Mouse (Mus musculus) activated CD4-positive, CD25-positive, alpha-beta regulatory T cell, adult 4 months (primary cell): Measurements from ENCODE around the gene Olfr1393. TPM values are rescaled to one million over a fixed set of nuclear protein-coding genes. Genes with fewer than 3 reads are reported as not detected.
"Not testable (repeated sequence)": the region's sequence is repeated elsewhere in the genome, so short reads cannot be mapped to it uniquely, and the experiment has no call there.

Source experiments
- ATAC-seq: one replicate; pipeline ENCODE4 v1.8.0; 2017
- polyA plus RNA-seq, 2 experiments: library from polyadenylated mRNA; unstranded; fragments of 100-300 nt; shearing (Covaris generic); gene quantifications; one replicate each; pipeline ENCODE4 v1.2.1; 2017

Gene Olfr1393
- polyA plus RNA-seq, 2 experiments from 2014 or later, result not detected

GRCm38 (mm10) chr11:49251380-49251761, 26.7 kb upstream of the Olfr1393 start:
- no peak for ATAC-seq

DNA sequence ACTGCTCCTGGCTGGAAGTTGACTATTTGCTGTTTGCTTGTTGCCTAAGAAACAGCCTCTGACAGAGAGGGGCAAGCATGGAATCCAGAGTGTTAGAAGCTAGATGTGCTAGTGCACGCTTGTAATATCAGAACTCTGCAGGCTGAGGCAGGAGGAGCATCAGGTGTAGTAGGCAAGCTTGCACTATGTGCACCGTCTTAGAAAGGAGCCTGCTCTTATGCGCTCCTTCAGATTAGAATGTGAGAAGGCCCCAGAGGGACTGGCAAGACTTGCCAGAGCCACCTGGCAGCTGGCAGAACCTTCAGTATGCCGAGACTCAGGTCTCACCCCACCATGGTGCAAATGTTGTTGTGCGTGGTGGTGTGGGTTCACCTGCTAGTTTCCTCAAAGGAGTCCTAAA, 26.1 kb upstream of the Olfr1393 start:
- ATAC-seq, result no peak

DNA sequence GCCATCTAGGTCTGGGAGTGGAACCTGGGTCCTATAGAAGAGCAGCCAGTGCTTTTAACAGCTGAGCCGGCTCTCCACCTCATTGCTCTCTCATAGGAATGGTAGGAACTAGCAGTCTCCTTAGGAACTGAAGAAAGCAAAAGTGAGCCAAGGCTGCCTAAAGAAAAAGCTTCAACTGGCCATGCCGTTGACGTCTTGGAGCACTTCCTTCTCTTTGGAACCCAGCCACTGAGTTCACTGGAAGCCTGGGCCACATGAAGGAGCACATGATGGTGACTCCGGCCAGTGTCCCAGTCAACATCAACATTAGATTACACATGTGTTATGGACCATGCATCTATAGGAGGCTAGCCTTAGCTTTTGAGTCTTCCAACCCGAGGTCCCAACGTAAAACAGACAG, 25.1 kb upstream of the Olfr1393 start:
- ATAC-seq, result no peak

DNA sequence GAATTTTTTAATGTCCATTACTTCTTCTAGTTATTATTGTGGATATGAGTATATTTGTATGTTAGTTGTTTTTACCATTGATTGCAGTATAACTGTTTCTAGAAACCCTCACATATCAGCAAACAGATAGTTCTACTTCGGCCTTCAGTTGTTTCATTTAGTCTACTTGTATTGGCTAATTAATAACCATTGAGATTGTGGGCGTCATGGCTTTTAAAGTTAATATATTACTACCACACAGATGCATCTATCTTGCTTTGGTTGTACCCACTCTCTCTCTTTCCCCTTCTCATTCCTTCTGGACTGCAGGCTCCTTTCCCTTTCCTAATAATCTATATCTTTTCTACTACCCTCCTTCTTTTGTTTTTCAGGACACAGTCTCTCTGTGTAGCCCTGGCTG, 18.8 kb upstream of the Olfr1393 start:
- no peak for ATAC-seq

DNA sequence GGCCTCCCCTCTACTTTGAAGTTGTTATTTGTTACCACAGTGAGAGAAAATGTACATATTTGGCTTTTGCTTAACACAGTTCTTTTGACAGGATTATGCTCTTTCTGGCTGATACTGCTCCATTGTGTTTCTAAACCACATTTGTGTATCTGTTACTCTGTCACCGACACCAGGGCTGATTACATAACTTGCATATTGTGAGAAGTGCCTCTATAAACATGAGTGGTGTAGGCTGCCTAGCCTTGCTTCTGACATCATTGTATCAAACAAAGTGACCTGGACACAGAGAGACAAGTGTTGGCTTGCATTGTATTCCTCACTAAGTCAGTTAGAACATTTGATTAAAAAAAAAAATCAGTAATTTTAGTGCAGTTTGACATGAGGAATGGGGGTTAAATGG, 18.3 kb upstream of the Olfr1393 start:
- no peak for ATAC-seq

GRCm38 (mm10) chr11:49260598-49261312, 17.3 kb upstream of the Olfr1393 start:
- ATAC-seq, result no peak

DNA sequence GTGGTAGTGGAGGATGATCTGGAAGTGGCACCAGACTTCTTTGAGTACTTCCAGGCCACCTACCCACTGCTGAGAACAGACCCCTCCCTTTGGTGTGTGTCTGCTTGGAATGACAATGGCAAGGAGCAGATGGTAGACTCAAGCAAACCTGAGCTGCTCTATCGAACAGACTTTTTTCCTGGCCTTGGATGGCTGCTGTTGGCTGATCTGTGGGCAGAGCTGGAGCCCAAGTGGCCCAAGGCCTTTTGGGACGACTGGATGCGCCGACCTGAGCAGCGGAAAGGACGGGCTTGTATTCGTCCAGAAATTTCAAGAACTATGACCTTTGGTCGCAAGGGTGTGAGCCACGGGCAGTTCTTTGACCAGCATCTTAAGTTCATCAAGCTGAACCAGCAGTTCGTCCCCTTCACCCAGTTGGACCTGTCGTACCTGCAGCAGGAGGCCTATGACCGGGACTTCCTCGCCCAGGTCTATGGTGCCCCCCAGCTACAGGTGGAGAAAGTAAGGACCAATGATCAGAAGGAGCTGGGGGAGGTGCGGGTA, 16.7 kb upstream of the Olfr1393 start:
- no peak for ATAC-seq

- no peak for ATAC-seq
Observed at GRCm38 (mm10) chr11:49262286-49262685, 15.8 kb upstream of the Olfr1393 start.

DNA sequence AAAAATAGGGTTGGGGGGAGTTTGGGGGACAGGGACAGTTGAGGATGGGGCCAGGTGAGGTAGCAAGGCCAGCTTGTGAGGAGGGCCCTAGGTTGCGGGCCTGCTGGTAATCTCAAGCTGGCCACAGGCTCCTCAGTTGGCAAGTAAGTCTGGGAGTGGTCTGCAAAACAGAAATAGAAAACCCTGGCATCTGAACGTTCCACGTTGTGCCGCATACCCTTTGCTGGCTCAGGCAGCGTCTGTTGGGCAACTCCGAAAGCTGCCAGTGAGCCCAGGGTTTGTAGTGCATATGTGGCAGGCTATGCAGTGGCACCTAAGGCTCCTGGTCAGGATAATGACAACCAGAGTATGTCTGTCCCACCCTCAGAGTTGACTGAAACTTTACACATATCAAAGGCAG, 15.0 kb upstream of the Olfr1393 start:
- no peak for ATAC-seq

DNA sequence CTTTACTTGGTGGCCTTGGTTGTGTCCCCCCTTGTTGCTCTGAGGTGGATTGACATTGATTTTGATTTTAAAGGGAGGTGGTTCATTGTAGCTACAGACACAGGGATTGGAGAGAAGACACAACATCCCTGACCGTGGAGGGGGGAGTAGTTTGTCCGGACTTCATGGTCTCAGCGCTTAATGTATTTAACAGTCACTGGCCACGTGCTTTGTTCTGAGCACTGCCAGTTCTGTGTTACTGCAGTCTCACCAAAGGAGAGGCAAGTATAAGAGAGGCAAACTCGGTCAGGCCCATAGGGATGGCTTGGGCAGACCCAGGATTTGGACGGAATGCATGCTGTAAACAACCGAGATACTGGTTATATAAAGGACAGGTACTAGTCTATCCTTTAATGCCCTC, 14.0 kb upstream of the Olfr1393 start:
- no peak for ATAC-seq

GRCm38 (mm10) chr11:49264622-49265021, 13.5 kb upstream of the Olfr1393 start:
- ATAC-seq, result peak; percentile 65

DNA sequence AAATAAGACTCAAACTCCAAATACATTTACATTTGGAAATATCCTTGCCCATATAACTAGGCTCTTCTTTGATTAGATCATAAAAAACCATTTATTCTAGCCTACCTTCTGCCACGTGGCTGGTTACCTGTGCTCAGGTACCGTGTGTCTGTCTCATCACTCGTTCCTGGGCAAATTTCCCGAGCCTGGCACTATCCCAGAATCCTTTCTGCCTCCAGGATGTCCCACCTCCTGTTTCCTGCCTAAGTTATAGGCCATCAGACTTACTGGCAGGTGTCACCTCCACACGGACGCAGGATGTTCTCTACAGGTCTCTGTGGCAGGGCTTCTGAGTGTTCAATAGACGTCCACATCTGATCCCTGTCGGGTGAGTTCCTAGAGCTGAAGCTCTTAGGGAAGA, 13.0 kb upstream of the Olfr1393 start:
- no peak for ATAC-seq

- ATAC-seq, result no peak
Observed at GRCm38 (mm10) chr11:49266671-49267070, 11.4 kb upstream of the Olfr1393 start.

DNA sequence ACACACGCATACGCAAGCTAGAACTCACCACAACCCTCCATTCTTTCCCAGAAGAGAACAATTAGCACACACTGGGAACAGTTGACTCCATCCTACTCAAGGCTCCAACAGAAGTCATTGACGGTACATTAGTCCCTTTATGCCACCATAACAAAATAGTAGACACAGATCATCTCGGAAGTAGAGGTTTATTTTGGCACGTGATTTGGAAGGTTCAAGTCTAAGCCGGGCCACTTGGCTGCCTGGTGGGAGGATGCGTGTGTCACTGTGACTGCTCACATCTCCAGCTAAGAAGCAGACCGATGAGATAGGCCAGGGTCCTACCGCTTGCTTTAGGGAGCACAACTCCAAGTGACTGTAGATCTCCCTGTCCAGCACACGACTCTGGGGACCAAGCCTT, 10.8 kb upstream of the Olfr1393 start:
- no peak for ATAC-seq

- ATAC-seq, result no peak
Observed at GRCm38 (mm10) chr11:49267970-49268579, 10.0 kb upstream of the Olfr1393 start.

GRCm38 (mm10) chr11:49269761-49270160, 8.3 kb upstream of the Olfr1393 start:
- ATAC-seq, result no peak

GRCm38 (mm10) chr11:49270368-49270767, 7.7 kb upstream of the Olfr1393 start:
- no peak for ATAC-seq

DNA sequence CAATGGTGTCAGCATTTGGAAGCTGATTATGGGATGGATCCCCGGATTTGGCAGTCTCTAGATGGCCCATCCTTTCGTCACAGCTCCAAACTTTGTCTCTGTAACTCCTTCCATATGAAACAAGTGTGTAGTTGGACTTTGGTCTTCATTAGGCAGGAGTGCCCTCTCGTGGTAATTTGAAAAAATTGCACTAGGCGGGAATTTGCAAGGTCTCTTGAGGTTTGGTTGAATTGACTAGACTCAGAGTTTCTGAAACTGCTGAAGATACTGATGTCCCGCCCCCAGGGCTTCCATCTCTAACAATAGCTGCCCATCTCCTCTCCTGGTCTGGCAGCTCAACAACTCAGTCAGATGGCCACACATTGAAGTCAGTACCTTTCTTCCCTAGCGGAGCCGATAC, 6.8 kb upstream of the Olfr1393 start:
- peak; percentile 59 for ATAC-seq

DNA sequence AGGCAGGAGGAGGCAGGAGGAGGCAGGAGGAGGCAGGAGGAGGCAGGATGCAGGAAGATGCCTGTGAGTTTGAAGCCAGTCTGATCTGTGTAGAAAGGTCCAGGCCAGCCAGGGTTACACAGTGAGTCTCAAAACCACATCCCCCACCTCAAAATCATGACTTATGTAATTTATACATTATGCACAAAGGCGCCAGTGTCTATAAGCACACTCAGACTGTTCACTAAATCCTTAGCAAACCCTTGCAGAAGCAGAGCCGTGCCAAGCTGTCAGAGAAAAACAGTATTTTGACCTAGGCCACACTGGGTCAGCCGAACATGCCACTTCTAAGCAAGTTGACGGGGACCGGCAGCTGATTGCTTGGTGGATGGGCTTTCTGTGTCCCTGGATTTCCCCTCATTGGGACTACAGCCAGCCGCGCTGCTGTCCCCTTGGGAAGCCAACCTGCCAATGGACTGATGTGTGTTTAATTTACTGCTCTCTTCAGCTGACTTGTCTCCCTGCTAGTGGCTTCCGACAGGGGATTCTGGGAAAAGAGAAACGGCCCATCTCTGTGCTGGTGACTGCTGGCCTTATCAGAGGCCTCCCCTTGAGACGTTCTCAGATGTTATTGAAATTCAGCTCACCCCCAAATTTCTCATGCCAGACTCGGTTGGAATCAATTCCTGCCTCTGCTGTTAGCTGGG, 4.1 kb upstream of the Olfr1393 start:
- no peak for ATAC-seq

DNA sequence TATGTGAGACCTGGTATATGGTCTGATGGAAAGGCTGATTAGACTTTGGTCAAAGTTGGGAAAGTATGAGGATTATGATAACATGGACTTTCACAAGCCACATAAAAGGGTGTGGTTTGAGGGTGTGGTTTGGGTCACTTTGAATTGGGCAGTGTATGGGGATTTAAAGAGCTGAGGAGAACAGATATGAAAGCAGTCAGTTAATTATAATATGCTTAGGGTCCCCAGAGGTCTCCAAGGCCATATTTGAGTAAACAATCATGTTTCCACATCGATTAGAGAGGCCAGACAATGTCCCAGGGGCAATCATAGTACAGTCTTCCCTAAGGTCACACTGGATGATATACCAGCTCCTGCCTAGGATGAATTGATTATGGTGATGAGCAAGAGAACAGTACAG, 6.9 kb downstream of the Olfr1393 start, which contains the start of gene Olfr1392:
Gene Olfr1392 (plus strand): TSS at position 301 of the 400 bp plus-strand sequence.
- not testable (repeated sequence) for ATAC-seq

GRCm38 (mm10) chr11:49287251-49287650, 9.1 kb downstream of the Olfr1393 start:
- no peak for ATAC-seq

- no peak for ATAC-seq
Observed at GRCm38 (mm10) chr11:49292777-49293176, 14.7 kb downstream of the Olfr1393 start.

DNA sequence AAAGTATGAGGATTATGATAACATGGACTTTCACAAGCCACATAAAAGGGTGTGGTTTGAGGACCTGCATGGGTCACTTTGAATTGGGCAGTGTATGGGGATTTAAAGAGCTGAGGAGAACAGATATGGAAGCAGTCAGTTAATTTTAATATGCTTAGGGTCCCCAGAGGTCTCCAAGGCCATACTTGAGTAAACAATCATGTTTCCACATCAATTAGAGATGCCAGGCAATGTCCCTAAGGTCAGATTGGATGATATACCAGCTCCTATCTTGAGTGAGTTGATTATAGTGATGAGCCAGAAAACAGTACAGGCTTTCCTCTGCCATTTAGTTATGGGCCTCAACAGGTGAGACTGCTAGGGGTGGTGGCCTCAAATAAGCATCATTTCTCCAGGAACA, 26.3 kb downstream of the Olfr1393 start, which contains the start of gene Olfr10:
Gene Olfr10 (plus strand): TSS at position 301 of the 400 bp plus-strand sequence.
- no peak for ATAC-seq

DNA sequence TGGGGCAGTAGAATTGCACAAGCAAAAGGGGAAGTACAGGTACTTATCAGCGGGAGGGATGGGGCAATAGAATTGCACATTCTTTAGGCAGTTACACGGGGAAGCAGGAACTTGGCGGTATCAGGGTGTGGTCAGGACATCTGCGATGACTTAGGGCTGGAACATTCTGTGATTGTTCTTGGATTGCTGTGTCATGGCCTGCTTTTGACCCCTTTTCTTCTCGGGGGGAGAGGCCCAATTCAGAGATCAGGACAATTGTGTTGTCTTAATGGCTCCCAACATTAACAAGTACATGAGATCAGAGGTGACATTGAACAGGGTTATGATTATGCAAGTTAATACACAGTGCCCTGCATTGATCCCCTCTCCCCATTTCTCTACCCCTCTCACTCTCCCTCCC, 30.4 kb downstream of the Olfr1393 start:
- not testable (repeated sequence) for ATAC-seq
